Mouse (Mus musculus): ENCODE data around the gene Best1.

Best1 gene

GRCm38 (mm10) chr19:10022414-10023303, 21.2 kb upstream of the Best1 start:
- DNase-seq (ENCODE audit: low spot score), result no peak

GRCm38 (mm10) chr19:10021981-10022380, 20.5 kb upstream of the Best1 start:
- no peak for DNase-seq (ENCODE audit: low spot score)

- no peak for DNase-seq (ENCODE audit: low spot score)
These were observed 17.9 kb upstream of the Best1 start for GRCm38 (mm10) chr19:10019214-10019760.

GRCm38 (mm10) chr19:10018527-10018818, 17.0 kb upstream of the Best1 start:
- DNase-seq (ENCODE audit: low spot score), result no peak

GRCm38 (mm10) chr19:10017637-10018526, 16.4 kb upstream of the Best1 start:
- DNase-seq (ENCODE audit: low spot score), result peak; percentile 93

GRCm38 (mm10) chr19:10016151-10016550, 14.7 kb upstream of the Best1 start:
- no peak for DNase-seq (ENCODE audit: low spot score)

GRCm38 (mm10) chr19:10015442-10015841, 14.0 kb upstream of the Best1 start:
- DNase-seq (ENCODE audit: low spot score), result no peak

- no peak for DNase-seq (ENCODE audit: low spot score)
These were observed 13.4 kb upstream of the Best1 start for GRCm38 (mm10) chr19:10014824-10015223.

- no peak for DNase-seq (ENCODE audit: low spot score)
These were observed 12.5 kb upstream of the Best1 start for GRCm38 (mm10) chr19:10013913-10014312.

- no peak for DNase-seq (ENCODE audit: low spot score)
These were observed 11.9 kb upstream of the Best1 start for GRCm38 (mm10) chr19:10013348-10013747.

GRCm38 (mm10) chr19:10012827-10013278, 11.4 kb upstream of the Best1 start:
- DNase-seq (ENCODE audit: low spot score), result peak; percentile 50

GRCm38 (mm10) chr19:10011408-10011807, 10.0 kb upstream of the Best1 start:
- no peak for DNase-seq (ENCODE audit: low spot score)

GRCm38 (mm10) chr19:10003696-10004095, 2.3 kb upstream of the Best1 start:
- DNase-seq (ENCODE audit: low spot score), result no peak

GRCm38 (mm10) chr19:10000330-10000729, 1.1 kb downstream of the Best1 start:
- DNase-seq (ENCODE audit: low spot score), result peak; percentile 66

- no peak for DNase-seq (ENCODE audit: low spot score)
These were observed 2.5 kb downstream of the Best1 start for GRCm38 (mm10) chr19:9998736-9999486.

- no peak for DNase-seq (ENCODE audit: low spot score)
These were observed 3.4 kb downstream of the Best1 start for GRCm38 (mm10) chr19:9998063-9998416.

GRCm38 (mm10) chr19:9997204-9998062, 4.0 kb downstream of the Best1 start:
- no peak for DNase-seq (ENCODE audit: low spot score)

GRCm38 (mm10) chr19:9993036-9993656, 8.3 kb downstream of the Best1 start:
- DNase-seq (ENCODE audit: low spot score), result peak; percentile 91

GRCm38 (mm10) chr19:9992011-9992958, 9.1 kb downstream of the Best1 start:
- no peak for DNase-seq (ENCODE audit: low spot score)

Data from lung, postnatal 25 days (tissue).